Mouse (Mus musculus): ENCODE measurements around the gene Hoxd4. TPM values are rescaled to one million over a fixed set of nuclear protein-coding genes. Genes with fewer than 3 reads are reported as not detected.

Hoxd4 gene
- total and polyA plus RNA-seq, 3 experiments: 0.21 to 1.0 (median 0.45) TPM

DNA sequence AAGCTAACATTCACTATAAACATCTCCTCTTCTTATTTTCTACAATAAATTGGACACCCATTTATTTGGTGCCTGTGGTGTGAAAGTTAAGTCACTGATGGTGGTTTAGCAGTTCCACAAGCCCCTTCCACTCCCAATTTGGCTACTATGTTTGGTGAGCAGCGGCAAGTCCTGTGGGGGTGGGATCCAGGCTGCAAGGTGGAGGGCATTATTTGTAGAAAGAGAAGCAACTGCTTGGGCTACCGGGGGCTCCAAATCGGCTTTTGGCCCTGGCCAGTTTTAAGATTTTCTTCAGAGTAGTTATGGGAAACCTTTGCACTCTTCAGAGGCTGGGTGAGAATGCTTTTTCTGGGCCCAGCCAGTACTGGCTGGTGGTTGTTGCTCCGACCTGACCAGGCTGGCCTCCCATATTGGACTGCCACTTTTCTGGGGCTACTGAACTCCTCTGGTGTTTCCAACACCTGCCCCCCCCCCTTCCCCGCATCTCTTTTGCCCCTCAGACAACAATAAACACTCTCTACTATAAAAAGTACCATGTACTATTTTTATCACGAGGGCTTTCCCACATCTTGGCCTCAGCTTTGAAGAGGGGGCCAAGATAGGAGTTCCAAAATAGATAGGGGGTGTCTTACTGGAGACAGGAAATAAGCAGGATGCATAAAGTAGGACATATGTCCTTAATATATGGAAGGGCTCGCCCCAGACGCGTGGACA lies 20.2 kb downstream of the Hoxd4 start:
- intact Hi-C loops (cut with DNase I): no loop called here
- peaks cover 40% of the 10 kb centered on the region for H3K27me3 ChIP-seq (ENCODE audit: control insufficient read depth, insufficient read depth, low read length)
- no peak overlapping the region for H3K9ac ChIP-seq (ENCODE audit: low read depth, low read length)
- TF ChIP-seq CTCF (IDR thresholded peaks at IDR 0.05): no peak
- TF ChIP-seq EP300 (IDR thresholded peaks at IDR 0.05; ENCODE audit: insufficient read depth, low read depth, low read length): no peak
- TF ChIP-seq POLR2A (IDR thresholded peaks at IDR 0.05; ENCODE audit: insufficient read depth, low read depth, low read length): no peak
- no peak for DNase-seq
- no peaks in the 10 kb centered on the region for H3K79me2 ChIP-seq (replicated peaks; ENCODE audit: control insufficient read depth, insufficient read depth, low read length)
- no peak overlapping the region for H3K27ac ChIP-seq
- H3K4me3 ChIP-seq: no peak overlapping the region
- H3K4me1 ChIP-seq (ENCODE audit: control insufficient read depth, insufficient read depth, low read length): no peaks in the 10 kb centered on the region
- WGBS: 12% methylated on average over 9 of the region's 9 CpGs
- no peaks in the 10 kb centered on the region for H3K36me3 ChIP-seq (ENCODE audit: control insufficient read depth, insufficient read depth, low read length)

DNA sequence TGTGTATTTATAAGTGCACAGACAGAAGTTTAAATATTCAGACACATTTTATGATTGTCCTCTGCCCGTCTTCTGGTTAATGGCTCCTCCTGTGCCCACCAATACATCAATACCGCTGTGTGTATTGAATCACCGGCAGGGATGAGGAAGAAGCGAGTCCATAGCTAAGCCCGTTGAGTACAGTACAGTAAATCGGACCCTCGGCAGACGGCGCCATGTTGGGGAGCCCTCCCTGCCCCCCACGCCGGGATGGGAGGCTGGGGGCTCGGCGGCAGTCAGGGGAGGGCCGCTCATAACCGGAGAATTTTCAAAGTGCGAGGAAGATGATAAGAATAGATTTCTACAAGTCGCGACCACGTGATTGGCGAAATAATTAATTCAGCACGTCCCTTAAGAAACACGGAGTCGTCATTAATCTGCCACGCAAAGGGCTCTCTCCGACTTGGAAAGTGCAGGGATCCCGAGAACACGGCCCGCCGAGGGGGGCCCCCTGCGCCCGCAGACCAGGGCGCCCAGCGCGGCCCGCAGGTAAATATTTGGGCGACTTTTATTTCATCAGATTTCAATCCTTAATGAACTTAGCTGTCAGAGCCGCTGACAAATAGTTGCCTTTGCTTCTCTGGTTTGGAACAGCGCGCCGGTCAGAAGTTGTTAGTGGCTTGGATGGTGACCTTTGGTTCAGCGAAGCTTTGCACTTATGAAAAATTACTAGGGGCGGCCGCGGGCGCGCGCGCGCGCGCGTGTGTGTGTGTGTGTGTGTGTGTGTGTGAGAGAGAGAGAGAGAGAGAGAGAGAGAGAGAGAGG lies 21.0 kb downstream of the Hoxd4 start:
- H3K4me3 ChIP-seq: no peak overlapping the region
- H3K36me3 ChIP-seq (ENCODE audit: control insufficient read depth, insufficient read depth, low read length): no peaks in the 10 kb centered on the region
- H3K27me3 ChIP-seq (ENCODE audit: control insufficient read depth, insufficient read depth, low read length): peaks cover 37% of the 10 kb centered on the region
- WGBS: 4% methylated on average over 52 of the region's 52 CpGs
- H3K9ac ChIP-seq (ENCODE audit: low read depth, low read length): no peak overlapping the region
- TF ChIP-seq POLR2A (IDR thresholded peaks at IDR 0.05; ENCODE audit: insufficient read depth, low read depth, low read length) (no peak), CTCF (IDR thresholded peaks at IDR 0.05) (no peak), EP300 (IDR thresholded peaks at IDR 0.05; ENCODE audit: insufficient read depth, low read depth, low read length) (no peak)
- no peak for DNase-seq
- H3K79me2 ChIP-seq (replicated peaks; ENCODE audit: control insufficient read depth, insufficient read depth, low read length): no peaks in the 10 kb centered on the region
- intact Hi-C loops (cut with DNase I): no loop called here
- H3K27ac ChIP-seq: no peak overlapping the region
- no peaks in the 10 kb centered on the region for H3K4me1 ChIP-seq (ENCODE audit: control insufficient read depth, insufficient read depth, low read length)

DNA sequence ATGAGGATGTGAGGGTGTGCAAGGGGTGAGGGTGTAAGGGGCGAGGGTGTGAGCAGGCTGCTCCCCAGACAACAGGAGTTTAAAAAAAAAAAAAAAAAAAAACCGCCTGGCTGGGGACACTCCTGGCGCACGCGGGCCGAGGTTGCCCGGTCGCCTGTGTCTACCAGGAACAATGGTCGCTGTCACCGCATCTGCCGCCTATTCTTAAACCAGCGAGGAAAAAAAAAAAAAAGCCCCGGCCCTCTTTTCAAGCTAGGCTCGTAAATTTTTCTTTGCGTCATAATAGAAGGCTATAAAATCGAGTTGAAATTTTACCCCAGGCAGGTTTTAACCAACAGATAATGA lies 21.6 kb downstream of the Hoxd4 start:
- intact Hi-C loops (cut with DNase I): no loop called here
- no peak overlapping the region for H3K27ac ChIP-seq
- no peaks in the 10 kb centered on the region for H3K79me2 ChIP-seq (replicated peaks; ENCODE audit: control insufficient read depth, insufficient read depth, low read length)
- no peak for DNase-seq
- H3K4me3 ChIP-seq: no peak overlapping the region
- H3K9ac ChIP-seq (ENCODE audit: low read depth, low read length): no peak overlapping the region
- 6% methylated on average over 16 of the region's 16 CpGs for WGBS
- H3K27me3 ChIP-seq (ENCODE audit: control insufficient read depth, insufficient read depth, low read length): peaks cover 35% of the 10 kb centered on the region
- TF ChIP-seq CTCF (IDR thresholded peaks at IDR 0.05) (no peak), EP300 (IDR thresholded peaks at IDR 0.05; ENCODE audit: insufficient read depth, low read depth, low read length) (no peak), POLR2A (IDR thresholded peaks at IDR 0.05; ENCODE audit: insufficient read depth, low read depth, low read length) (no peak)
- H3K36me3 ChIP-seq (ENCODE audit: control insufficient read depth, insufficient read depth, low read length): no peaks in the 10 kb centered on the region
- no peaks in the 10 kb centered on the region for H3K4me1 ChIP-seq (ENCODE audit: control insufficient read depth, insufficient read depth, low read length)

DNA sequence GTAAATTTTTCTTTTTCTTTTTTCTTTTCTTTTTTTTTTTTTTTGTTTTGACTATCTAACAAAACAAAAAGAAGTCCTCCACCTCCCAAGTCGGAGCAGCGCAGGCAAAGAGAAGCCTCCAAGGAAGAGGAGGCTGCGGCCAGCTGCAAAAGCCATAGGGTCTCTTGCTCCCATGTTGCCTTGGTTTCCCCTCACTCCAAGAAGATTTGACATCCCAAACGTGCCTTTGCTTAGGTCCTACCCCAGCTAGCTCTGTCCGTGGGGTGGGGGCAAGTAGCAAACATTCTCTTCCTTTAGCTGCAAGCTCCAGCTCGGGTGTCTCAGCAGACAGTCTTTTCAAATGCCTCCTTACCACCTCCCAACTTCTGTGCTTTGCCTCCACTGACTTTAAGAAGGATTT lies 22.0 kb downstream of the Hoxd4 start:
- no peaks in the 10 kb centered on the region for H3K36me3 ChIP-seq (ENCODE audit: control insufficient read depth, insufficient read depth, low read length)
- no peak overlapping the region for H3K9ac ChIP-seq (ENCODE audit: low read depth, low read length)
- H3K4me3 ChIP-seq: no peak overlapping the region
- DNase-seq: no peak
- no peaks in the 10 kb centered on the region for H3K4me1 ChIP-seq (ENCODE audit: control insufficient read depth, insufficient read depth, low read length)
- TF ChIP-seq POLR2A (IDR thresholded peaks at IDR 0.05; ENCODE audit: insufficient read depth, low read depth, low read length): no peak
- TF ChIP-seq EP300 (IDR thresholded peaks at IDR 0.05; ENCODE audit: insufficient read depth, low read depth, low read length): no peak
- TF ChIP-seq CTCF (IDR thresholded peaks at IDR 0.05): no peak
- H3K79me2 ChIP-seq (replicated peaks; ENCODE audit: control insufficient read depth, insufficient read depth, low read length): no peaks in the 10 kb centered on the region
- peaks cover 38% of the 10 kb centered on the region for H3K27me3 ChIP-seq (ENCODE audit: control insufficient read depth, insufficient read depth, low read length)
- intact Hi-C loops (cut with DNase I): no loop called here
- WGBS: 12% methylated on average over 6 of the region's 6 CpGs
- H3K27ac ChIP-seq: no peak overlapping the region

DNA sequence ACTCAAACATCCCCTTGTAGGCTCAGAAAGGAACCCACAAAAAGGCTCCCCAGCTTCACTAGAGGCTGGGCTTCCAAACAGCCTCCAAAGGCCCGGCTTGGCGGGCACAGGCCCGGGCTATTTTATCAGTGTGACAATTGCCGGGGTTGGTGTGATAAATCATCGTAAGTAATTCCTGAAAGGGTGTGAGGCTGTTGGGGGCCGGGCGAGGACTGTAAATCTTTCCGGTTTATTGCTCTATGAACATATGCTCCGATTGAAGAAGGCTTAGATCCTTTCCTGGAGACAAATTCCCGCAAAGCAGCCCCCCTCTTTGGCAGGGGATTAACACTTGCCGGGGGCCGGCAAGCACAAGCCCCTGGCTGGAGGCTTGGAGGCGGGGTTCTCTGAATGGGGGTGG lies 22.7 kb downstream of the Hoxd4 start:
- Histone ChIP-seq H3K27ac (no peak overlapping the region), H3K4me3 (no peak overlapping the region), H3K36me3 (ENCODE audit: control insufficient read depth, insufficient read depth, low read length) (no peaks in the 10 kb centered on the region), H3K9ac (ENCODE audit: low read depth, low read length) (no peak overlapping the region), H3K27me3 (ENCODE audit: control insufficient read depth, insufficient read depth, low read length) (peaks cover 39% of the 10 kb centered on the region), H3K79me2 (replicated peaks; ENCODE audit: control insufficient read depth, insufficient read depth, low read length) (no peaks in the 10 kb centered on the region), H3K4me1 (ENCODE audit: control insufficient read depth, insufficient read depth, low read length) (no peaks in the 10 kb centered on the region)
- no peak for DNase-seq
- intact Hi-C loops (cut with DNase I): no loop called here
- WGBS: 9% methylated on average over 13 of the region's 13 CpGs
- TF ChIP-seq EP300 (IDR thresholded peaks at IDR 0.05; ENCODE audit: insufficient read depth, low read depth, low read length) (no peak), POLR2A (IDR thresholded peaks at IDR 0.05; ENCODE audit: insufficient read depth, low read depth, low read length) (no peak), CTCF (IDR thresholded peaks at IDR 0.05) (no peak)

Measured in heart, adult 2 months (tissue).